Mouse (Mus musculus) hematopoietic stem cell, adult 5-6 weeks (primary cell): ENCODE measurements around the gene Kpnb1. TPM values are rescaled to one million over a fixed set of nuclear protein-coding genes. Genes with fewer than 3 reads are reported as not detected.

Experiments used
- ATAC-seq, 2 experiments: fragments of 125-278 bp in 1 of 2; replicated peaks in 1 of 2; 2 replicates each; pipeline ENCODE4 v1.8.0; 2016 to 2017; ENCODE audit warnings: inconsistent platforms in 2 of 2, mild to moderate bottlenecking in 2 of 2, moderate number of reproducible peaks in 2 of 2, low read depth in 1 of 2, moderate TSS enrichment in 1 of 2; ENCODE audit not compliant: low FRiP score in 2 of 2, poor library complexity in 2 of 2, severe bottlenecking in 2 of 2, insufficient read depth in 1 of 2, low TSS enrichment in 1 of 2
- total RNA-seq: library from RNA; stranded (forward); fragments of 172-1452, 232-1000 nt; gene quantifications from 2 replicates; pipeline ENCODE4 v1.2.3, GENCODE M21; 2017

Kpnb1 gene
- total RNA-seq, 1 experiment from 2014 or later: 360 TPM

- ATAC-seq: peak; percentile 39 to 56
Observed at GRCm38 (mm10) chr11:97149995-97150410, 37.7 kb downstream of the Kpnb1 start.

DNA sequence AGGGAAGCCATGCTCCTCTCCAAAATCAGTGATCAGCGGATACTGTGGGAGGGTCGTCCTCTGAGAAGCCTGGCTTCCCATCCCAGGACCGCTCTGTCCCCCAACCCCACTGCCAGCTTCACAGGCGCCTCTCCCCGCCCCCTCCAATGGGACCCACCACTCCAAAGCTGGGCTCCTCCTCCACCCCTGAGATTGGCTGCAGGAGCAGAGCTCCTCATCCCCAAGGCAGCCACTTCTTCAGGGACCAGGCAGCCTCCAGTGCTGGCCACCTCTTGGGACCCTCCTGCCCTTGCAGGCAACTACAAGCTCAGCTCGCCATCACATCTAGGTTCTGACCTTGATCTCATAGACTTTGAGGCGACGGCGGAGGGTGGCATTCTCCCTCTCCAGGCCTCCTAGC lies 38.7 kb downstream of the Kpnb1 start:
- no peak for ATAC-seq

DNA sequence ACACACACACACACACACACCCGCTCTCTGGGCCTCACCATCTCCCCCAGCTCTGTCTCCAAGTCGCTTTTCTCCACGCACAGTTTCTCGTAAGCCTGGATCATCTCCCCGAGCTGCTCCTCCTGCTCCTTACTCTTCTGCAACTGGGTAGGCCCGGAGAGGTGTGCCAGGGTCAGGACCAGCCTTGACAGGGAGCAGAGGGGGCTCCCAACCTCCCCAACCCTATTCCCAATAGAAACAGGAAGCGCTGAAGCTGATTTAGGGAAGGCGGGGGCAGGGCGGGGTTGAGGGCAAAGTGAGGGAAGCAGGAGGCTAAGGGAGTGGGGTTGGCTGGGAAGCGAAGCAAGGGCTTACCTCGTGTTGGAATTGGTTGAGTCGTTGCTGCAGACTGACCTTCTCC lies 39.1 kb downstream of the Kpnb1 start:
- ATAC-seq: no peak

- ATAC-seq: no peak
Observed at GRCm38 (mm10) chr11:97147333-97147732, 40.3 kb downstream of the Kpnb1 start.

GRCm38 (mm10) chr11:97146724-97147123 lies 41.0 kb downstream of the Kpnb1 start:
- ATAC-seq: no peak

DNA sequence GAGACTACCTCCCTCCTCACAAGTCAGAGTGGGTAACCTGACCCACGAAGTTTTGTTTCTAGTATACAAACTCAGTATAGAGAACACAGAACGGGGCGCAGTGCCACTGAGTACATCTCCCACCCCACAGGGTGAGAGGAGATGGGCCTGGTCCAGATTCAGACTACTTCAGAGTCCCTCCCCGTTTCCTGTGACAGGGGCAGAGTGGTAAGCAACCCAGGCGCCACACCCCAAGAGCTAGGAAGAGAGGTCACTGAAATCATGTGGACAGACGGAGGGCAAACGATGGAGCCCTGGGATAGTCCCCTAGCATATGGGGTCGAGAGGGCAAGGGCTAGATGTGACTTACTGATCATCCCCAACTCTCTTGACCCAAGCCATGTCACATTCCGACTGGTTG lies 41.7 kb downstream of the Kpnb1 start:
- no peak for ATAC-seq

DNA sequence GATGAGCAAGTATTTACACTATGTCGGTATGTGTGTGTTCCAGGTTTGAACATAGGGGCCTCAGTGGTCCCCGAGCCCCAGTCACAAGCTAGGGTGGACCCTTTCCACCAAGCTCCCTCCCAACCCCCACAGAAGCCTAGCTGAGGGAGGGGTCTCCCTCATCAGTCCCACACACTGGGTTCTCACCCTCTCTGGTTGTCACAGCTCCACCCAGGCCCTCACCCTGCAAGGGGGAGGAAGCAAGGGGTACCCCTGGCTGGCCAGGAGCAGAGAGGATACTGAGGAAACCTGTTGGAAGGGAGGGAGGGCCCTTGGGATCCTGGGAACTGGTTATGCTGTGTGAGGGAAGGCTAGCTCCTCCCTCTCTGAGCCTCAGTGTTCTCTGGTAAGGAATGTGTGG lies 42.4 kb downstream of the Kpnb1 start:
- no peak for ATAC-seq

DNA sequence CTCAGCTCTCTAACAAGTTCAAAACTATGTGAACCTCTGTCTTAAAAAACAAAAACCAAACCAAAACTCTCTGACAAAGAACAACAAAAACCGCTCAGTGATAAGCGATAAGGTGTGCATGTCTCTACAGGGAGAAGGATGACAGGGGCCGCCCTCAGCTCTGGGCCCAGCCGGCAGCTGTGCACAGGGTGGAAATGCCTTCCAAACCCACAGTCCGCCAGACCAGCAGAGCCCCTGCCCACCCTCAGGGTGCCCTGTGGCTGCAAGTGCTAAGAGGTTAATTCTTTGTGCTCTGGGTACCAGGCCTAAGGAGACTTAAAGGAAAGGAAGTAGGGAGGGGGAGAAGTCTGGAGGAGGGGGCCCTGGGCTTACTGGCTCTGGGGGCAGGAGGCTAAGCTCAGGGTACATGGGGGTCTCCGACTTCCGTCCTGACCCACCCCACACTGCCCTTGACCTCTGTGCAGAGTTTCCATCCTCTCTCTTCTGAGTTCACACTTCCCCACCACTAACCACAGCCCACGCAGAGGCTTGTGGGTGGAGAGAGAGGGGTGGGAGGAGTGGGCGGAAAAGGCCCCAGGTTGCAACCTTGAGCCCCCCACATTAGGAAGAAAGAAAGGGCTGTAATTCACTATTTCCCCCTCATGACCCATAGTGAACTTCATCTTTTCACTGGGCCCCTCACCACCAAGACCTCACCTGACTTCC lies 44.3 kb downstream of the Kpnb1 start:
- ATAC-seq: peak in 1 of 2 experiments; percentile 12; a peak in 2 of 4 replicates

DNA sequence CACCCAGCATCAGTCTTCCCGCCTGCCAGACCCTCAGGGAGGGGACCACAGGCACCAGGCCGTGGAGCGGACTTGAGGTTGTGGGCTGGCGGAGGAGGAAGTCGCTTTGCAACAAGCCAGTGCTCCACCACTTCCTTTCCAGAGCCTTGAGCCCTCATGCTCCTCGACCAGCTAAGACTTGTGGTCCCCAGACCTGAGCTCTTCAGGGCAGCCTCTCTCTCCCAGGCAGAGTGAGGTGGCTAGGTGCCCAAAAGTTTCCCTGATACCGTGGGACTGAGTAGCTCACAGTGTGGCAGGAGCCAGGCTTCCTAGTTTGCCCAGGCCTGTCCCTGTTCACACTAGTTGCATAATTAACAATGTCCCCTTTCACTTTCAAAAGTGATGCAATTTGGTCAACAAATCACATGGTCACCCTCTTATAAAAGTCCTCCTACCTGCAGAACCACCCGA lies 45.5 kb downstream of the Kpnb1 start:
- ATAC-seq: peak; percentile 86 to 91

- no peak for ATAC-seq
Observed at GRCm38 (mm10) chr11:97140811-97141210, 46.9 kb downstream of the Kpnb1 start.

DNA sequence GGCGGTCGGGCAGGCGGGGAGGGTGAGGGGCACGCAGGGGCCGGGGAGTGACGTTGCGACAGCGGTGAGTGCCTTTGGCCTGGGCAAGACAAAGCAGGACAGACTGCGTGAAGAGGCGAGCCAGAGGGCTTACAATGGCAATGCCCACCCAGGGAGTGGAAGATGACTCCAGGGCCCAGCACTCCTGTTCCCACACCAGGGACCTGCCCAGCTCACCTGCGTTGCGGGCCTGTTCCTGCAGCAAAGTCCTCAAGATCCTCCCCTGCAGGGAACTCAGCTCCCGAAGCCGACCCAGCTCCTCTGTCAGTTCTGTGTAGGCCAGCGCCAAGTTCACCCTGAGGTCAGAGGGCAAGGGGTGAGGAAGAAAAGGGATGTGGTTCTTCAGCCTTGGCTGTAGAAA lies 48.4 kb downstream of the Kpnb1 start:
- ATAC-seq: no peak

GRCm38 (mm10) chr11:97138554-97139226 lies 49.0 kb downstream of the Kpnb1 start:
- no peak for ATAC-seq

GRCm38 (mm10) chr11:97133270-97133669 lies 54.4 kb downstream of the Kpnb1 start:
- ATAC-seq: no peak

GRCm38 (mm10) chr11:97132185-97132584 lies 55.5 kb downstream of the Kpnb1 start:
- ATAC-seq: no peak

DNA sequence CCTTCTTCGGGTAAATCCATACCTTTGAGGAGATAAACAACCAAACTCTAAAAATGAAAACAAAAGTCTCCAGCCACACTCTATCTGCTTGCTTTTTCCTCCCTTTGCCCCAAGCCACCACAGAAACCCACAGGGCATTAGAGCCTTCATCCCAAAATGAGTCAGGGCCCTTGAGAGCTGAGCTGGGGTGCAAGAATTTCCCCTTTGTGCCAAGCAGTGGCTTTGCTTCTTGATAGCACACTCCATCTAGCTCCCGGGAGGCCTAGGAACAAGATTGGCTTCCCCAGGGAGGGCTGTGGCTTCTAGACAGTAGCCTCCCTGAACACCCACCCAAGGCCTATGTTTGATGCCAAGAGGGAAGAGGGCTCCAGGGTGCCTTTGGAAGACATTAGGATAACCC lies 56.0 kb downstream of the Kpnb1 start:
- ATAC-seq: no peak

DNA sequence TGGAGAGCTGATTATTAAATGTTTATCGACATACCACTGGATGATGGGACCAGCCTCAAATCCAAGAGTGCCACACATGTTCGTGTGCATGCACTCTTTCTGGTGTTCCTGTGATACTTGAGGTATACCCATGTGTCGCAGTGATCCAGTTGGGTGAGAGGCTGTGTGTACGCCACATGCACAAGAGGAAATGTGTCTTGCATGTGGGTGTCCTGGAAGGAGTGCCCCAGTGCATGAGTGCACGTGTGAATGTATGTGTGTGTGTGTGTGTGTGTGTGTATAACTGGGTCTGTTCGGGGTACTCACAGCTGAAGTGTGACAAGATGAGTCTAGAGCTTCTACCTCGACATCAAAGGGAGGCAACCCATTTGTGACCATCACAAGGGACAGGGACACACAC lies 57.4 kb downstream of the Kpnb1 start:
- no peak for ATAC-seq

- no peak for ATAC-seq
Observed at GRCm38 (mm10) chr11:97128956-97129355, 58.7 kb downstream of the Kpnb1 start.

DNA sequence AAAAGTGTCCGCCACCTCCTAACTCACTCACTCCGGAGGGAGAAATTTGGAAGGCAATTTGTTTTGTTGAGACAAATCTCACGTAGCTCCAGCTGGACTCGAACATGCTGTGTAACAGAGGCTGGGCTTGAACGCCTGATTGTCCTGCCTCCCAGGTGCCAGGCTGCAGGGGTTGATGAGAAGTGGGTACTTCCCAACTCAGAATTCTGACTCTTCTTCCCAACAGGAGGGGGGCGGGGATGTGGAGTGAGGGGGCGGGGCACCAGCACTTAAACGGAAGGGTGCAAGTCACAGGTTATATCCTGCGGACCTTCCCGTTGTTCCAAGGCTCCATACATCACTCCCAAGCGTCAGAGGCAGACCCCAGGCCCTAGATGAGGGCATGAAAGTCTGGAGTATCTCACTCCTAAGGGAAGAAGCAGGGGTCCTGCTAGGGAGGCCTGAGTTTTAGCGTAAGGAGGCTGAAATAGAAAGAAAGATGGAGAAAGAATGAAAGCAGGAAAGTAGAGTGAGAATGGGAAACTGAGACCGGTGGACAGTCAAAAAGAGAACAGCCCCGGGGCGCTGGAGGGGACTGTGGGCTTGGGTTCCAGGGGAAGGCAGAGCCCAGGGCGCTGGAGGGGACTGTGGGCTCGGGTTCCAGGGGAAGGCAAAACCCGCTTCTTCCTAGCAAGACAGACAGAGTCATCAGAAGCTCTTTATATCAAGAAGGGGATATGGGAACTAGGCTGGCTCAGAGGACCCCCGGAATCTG lies 60.0 kb downstream of the Kpnb1 start:
- 0 out of 4 replicates have a peak, but pooled peaks of 1 of the 2 experiments have one; percentile 11 for ATAC-seq
